Mouse (Mus musculus) small intestine, adult 2 months (tissue): ENCODE measurements around the gene Nup155. TPM values are rescaled to one million over a fixed set of nuclear protein-coding genes. Genes with fewer than 3 reads are reported as not detected.

Experiments
- H3K27ac ChIP-seq: fragments of 200-500 bp; 2 replicates; pipeline ENCODE4 v1.5.1; 2012; ENCODE audit warnings: low read depth, low read length, control low read depth, inconsistent platforms; ENCODE audit not compliant: insufficient read depth
- H3K27me3 ChIP-seq: fragments of 200-500 bp; 2 replicates; pipeline ENCODE4 v1.6.1; 2012; ENCODE audit warnings: mild to moderate bottlenecking, moderate library complexity, low read length, inconsistent platforms; ENCODE audit not compliant: control insufficient read depth, insufficient read depth
- H3K36me3 ChIP-seq: fragments of 200-500 bp; 2 replicates; pipeline ENCODE4 v1.6.1; 2012; ENCODE audit warnings: mild to moderate bottlenecking, low read length, control low read depth, inconsistent platforms; ENCODE audit not compliant: control insufficient read depth, insufficient read depth
- H3K4me1 ChIP-seq: fragments of 200-500 bp; 2 replicates; pipeline ENCODE4 v1.6.1; 2012; ENCODE audit warnings: low read length, inconsistent platforms, mixed read lengths; ENCODE audit not compliant: control insufficient read depth, insufficient read depth, insufficient read length
- H3K4me3 ChIP-seq: fragments of 200-500 bp; 2 replicates; pipeline ENCODE4 v1.5.1; 2012; ENCODE audit warnings: low read depth, mild to moderate bottlenecking, control low read depth, inconsistent platforms, low read length, moderate library complexity
- CTCF ChIP-seq: fragments of 200-500 bp; IDR thresholded peaks from 2 replicates; pipeline ENCODE4 v1.5.1; 2012; ENCODE audit warnings: low read depth, mild to moderate bottlenecking, control low read depth, inconsistent platforms, low read length, moderate library complexity, mixed read lengths; ENCODE audit not compliant: insufficient replicate concordance, insufficient read length; ENCODE audit errors: extremely low read depth
- POLR2A ChIP-seq: fragments of 200-500 bp; IDR thresholded peaks from 2 replicates; pipeline ENCODE4 v1.6.1; 2012; ENCODE audit warnings: low read depth, mild to moderate bottlenecking, control low read depth, inconsistent platforms, low read length, moderate library complexity
- WGBS: fragments of 180-500 bp; shearing (Covaris S2); methylation state at CpG from one replicate; pipeline ENCODE4 v1.1.7; 2018; 5-methylcytosine and 5-hydroxymethylcytosine counted together
- polyA plus RNA-seq: library from polyadenylated mRNA; depleted of rRNA; stranded (reverse); fragments of >200 nt; gene quantifications from 2 replicates; pipeline ENCODE4 v1.2.3, GENCODE M21; 2012; rRNA removed

Nup155 gene
- polyA plus RNA-seq, 1 experiment = 2.0 TPM

DNA sequence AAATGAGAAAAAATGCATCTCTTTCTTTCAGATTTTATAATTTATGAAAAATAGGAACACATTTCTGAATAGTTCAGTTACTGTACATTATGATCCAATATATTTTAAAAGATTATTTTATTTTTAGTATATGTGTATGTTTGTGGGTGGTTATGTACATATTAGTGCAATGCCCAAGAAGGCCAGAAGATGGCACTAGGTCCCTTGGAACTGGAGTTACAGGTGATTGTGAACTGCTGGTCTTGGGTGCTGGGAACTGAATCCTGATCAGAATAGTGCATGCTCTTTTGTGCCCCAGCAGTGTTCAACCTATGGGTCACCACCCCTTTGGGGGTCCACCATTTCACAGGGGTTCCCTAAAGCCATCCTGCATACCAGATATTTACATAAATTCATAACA, 91.2 kb downstream of the Nup155 start:
- H3K4me3 ChIP-seq = no peak overlapping the region
- TF ChIP-seq CTCF = no peak
- TF ChIP-seq POLR2A = no peak
- H3K27ac ChIP-seq = no peak overlapping the region
- no peaks in the 10 kb centered on the region for H3K27me3 ChIP-seq
- no peaks in the 10 kb centered on the region for H3K36me3 ChIP-seq
- no peaks in the 10 kb centered on the region for H3K4me1 ChIP-seq

GRCm38 (mm10) chr15:8208362-8208761, 99.3 kb downstream of the Nup155 start:
- H3K36me3 ChIP-seq = peaks cover 3% of the 10 kb centered on the region
- H3K4me3 ChIP-seq = no peak overlapping the region
- no peak overlapping the region for H3K27ac ChIP-seq
- no peaks in the 10 kb centered on the region for H3K27me3 ChIP-seq
- no peak for TF ChIP-seq CTCF
- TF ChIP-seq POLR2A = no peak
- 81% methylated on average over 6 of the region's 6 CpGs for WGBS
- no peaks in the 10 kb centered on the region for H3K4me1 ChIP-seq

Other genes starting within 250 kb of the Nup155 start
- 1.7 and 3.8 TPM in 2 replicates for gene Wdr70, start 10.1 kb upstream of the Nup155 start, polyA plus RNA-seq
- 0.37 and 0.48 TPM in 2 replicates for gene Cplane1, start 59.8 kb downstream of the Nup155 start, polyA plus RNA-seq